Mouse (Mus musculus) embryonic fibroblast, embryonic 13.5 days (primary cell): Measurements from ENCODE around the gene Ick. TPM values are rescaled to one million over a fixed set of nuclear protein-coding genes. Genes with fewer than 3 reads are reported as not detected.
A peak's percentile ranks its signal among the peaks of the same experiment; 100 is the strongest.
"Not testable (repeated sequence)": the region's sequence is repeated elsewhere in the genome, so short reads cannot be mapped to it uniquely, and the experiment has no call there.

ENCODE experiments used
- H3K27ac ChIP-seq: 2 replicates; pipeline ENCODE4 v1.5.1; 2012; ENCODE audit warnings: low read length, control low read depth, inconsistent platforms; ENCODE audit not compliant: insufficient read depth
- H3K4me1 ChIP-seq: 2 replicates; pipeline ENCODE4 v1.6.1; 2011; ENCODE audit warnings: low read length; ENCODE audit not compliant: control insufficient read depth, insufficient read depth
- H3K4me3 ChIP-seq: 2 replicates; pipeline ENCODE4 v1.5.1; 2011; ENCODE audit warnings: mild to moderate bottlenecking, control low read depth, low read length; ENCODE audit not compliant: insufficient read depth
- CTCF ChIP-seq: IDR thresholded peaks from 2 replicates; pipeline ENCODE4 v1.5.1; 2011; ENCODE audit warnings: mild to moderate bottlenecking, control low read depth, low read length, moderate library complexity, borderline replicate concordance; ENCODE audit not compliant: insufficient read depth
- POLR2A ChIP-seq: IDR thresholded peaks from 2 replicates; pipeline ENCODE4 v1.6.1; 2011; ENCODE audit warnings: low read depth, mild to moderate bottlenecking, control low read depth, low read length, moderate library complexity
- polyA plus RNA-seq: library from polyadenylated mRNA; stranded (reverse); fragments of >200 nt; gene quantifications from 2 replicates; pipeline ENCODE4 v1.2.4, GENCODE M21; 2011; ENCODE audit warnings: low read depth; ENCODE audit not compliant: missing spikeins, insufficient read length

Gene Ick
- polyA plus RNA-seq, 1 experiment = 34.0 TPM

- no peak for TF ChIP-seq POLR2A
- TF ChIP-seq CTCF = no peak
- Histone ChIP-seq H3K4me3 (no peak overlapping the region), H3K27ac (no peak overlapping the region), H3K4me1 (no peaks in the 10 kb centered on the region)
Measured at GRCm38 (mm10) chr9:78178197-78178596, 69.2 kb downstream of the Ick start.

- H3K4me1 ChIP-seq = no peaks in the 10 kb centered on the region
- TF ChIP-seq POLR2A (no peak), CTCF (no peak)
- no peak overlapping the region for H3K27ac ChIP-seq
- no peak overlapping the region for H3K4me3 ChIP-seq
Measured at GRCm38 (mm10) chr9:78179071-78179470, 70.1 kb downstream of the Ick start.

GRCm38 (mm10) chr9:78182474-78182873 is 73.5 kb downstream of the Ick start, which contains the start of gene Gsta4:
Gene Gsta4, plus strand, starts transcription at chr9:78182774.
- not testable (repeated sequence) for H3K4me3 ChIP-seq, H3K4me1 ChIP-seq

GRCm38 (mm10) chr9:78185686-78186085 is 76.7 kb downstream of the Ick start:
- H3K4me3 ChIP-seq = no peak overlapping the region
- no peak overlapping the region for H3K27ac ChIP-seq
- peaks cover 4% of the 10 kb centered on the region; the same call in 1 of the 2 replicates for H3K4me1 ChIP-seq
- TF ChIP-seq CTCF = no peak
- TF ChIP-seq POLR2A = no peak

More at GRCm38 (mm10) chr9:78182474-78182873, 73.5 kb downstream of the Ick start, which contains the start of gene Gsta4:
- not testable (repeated sequence) for H3K27ac ChIP-seq

GRCm38 (mm10) chr9:78188910-78189309 is 79.9 kb downstream of the Ick start:
- no peak overlapping the region for H3K4me3 ChIP-seq
- peaks cover 10% of the 10 kb centered on the region; the same call in 1 of the 2 replicates for H3K4me1 ChIP-seq
- no peak overlapping the region for H3K27ac ChIP-seq
- no peak for TF ChIP-seq CTCF
- no peak for TF ChIP-seq POLR2A

GRCm38 (mm10) chr9:78190651-78191634 is 82.0 kb downstream of the Ick start:
- H3K4me1 ChIP-seq = peaks cover 8% of the 10 kb centered on the region; the same call in 1 of the 2 replicates
- peak overlapping the region; percentile 13 for H3K4me3 ChIP-seq
- no peak overlapping the region for H3K27ac ChIP-seq
- TF ChIP-seq CTCF = no peak
- 0 out of 2 replicates have a peak, but pooled peaks have one; percentile 16 for TF ChIP-seq POLR2A

- no peak overlapping the region for H3K27ac ChIP-seq
- H3K4me1 ChIP-seq = peaks cover 8% of the 10 kb centered on the region; the same call in 1 of the 2 replicates
- TF ChIP-seq POLR2A = peak; percentile 66
- TF ChIP-seq CTCF = no peak
- H3K4me3 ChIP-seq = peak overlapping the region; percentile 13
Measured at GRCm38 (mm10) chr9:78191736-78192135, 82.7 kb downstream of the Ick start.

- peaks cover 8% of the 10 kb centered on the region; the same call in 1 of the 2 replicates for H3K4me1 ChIP-seq
- H3K4me3 ChIP-seq = no peak overlapping the region
- TF ChIP-seq CTCF (no peak), POLR2A (no peak)
- H3K27ac ChIP-seq = no peak overlapping the region
Measured at GRCm38 (mm10) chr9:78193902-78194597, 85.1 kb downstream of the Ick start.

GRCm38 (mm10) chr9:78195034-78195433 is 86.0 kb downstream of the Ick start:
- Histone ChIP-seq H3K27ac (no peak overlapping the region), H3K4me3 (no peak overlapping the region), H3K4me1 (peaks cover 8% of the 10 kb centered on the region; the same call in 1 of the 2 replicates)
- no peak for TF ChIP-seq CTCF
- no peak for TF ChIP-seq POLR2A
